11 mouse cellular contexts compared by ENCODE assay signal in genomic region chr10:94047845-94048559, GRCm38 (mm10). TPM values are rescaled to one million over a fixed set of nuclear protein-coding genes. Genes with fewer than 3 reads are reported as not detected.
DNase-seq lines count a peak whose midpoint lies in the region; ATAC-seq and TF ChIP-seq lines count a peak whose summit lies in the region.
"Had no signal": no experiment of that assay in that cellular context is flagged by ENCODE, and none has a peak within 500 bp of the region (broad histone marks: within the 10 kb centered on the region; RNA-seq: fewer than 3 reads in every experiment).

No protein-coding gene starts in this region.

- no peak for TF ChIP-seq CTCF in liver, adult 2 months (IDR thresholded peaks at IDR 0.05; ENCODE audit: low read depth, low read length)

- H3K4me1 ChIP-seq in heart, embryonic 13.5 days, result peaks cover 37% of the 10 kb centered on the region
- peaks cover 20% of the 10 kb centered on the region for H3K4me1 ChIP-seq in liver, adult 2 months (ENCODE audit: control insufficient read depth, insufficient read depth, low read length)

- 0 out of 2 replicates have a peak overlapping the region, but pooled peaks have one; percentile 44 for H3K9ac ChIP-seq in heart, embryonic 13.5 days
- H3K9ac ChIP-seq in liver, adult 2 months (ENCODE audit: low read depth, low read length), result no peak overlapping the region
- H3K9ac ChIP-seq: limb, embryonic 13.5 days had no signal

- H3K4me3 ChIP-seq in heart, embryonic 13.5 days, result no peak overlapping the region
- no peak overlapping the region for H3K4me3 ChIP-seq in liver, adult 2 months (ENCODE audit: insufficient read depth, low read depth, low read length)
- H3K4me3 ChIP-seq: limb, embryonic 13.5 days had no signal

- H3K36me3 ChIP-seq in heart, embryonic 13.5 days, result peaks cover 29% of the 10 kb centered on the region
- peaks cover 24% of the 10 kb centered on the region for H3K36me3 ChIP-seq in liver, adult 2 months (ENCODE audit: control insufficient read depth, insufficient read depth, low read length)

- 19% methylated on average over 10 of the region's 10 CpGs for WGBS in heart, embryonic 13.5 days
- WGBS in liver, adult 2 months, result 67% methylated on average over 10 of the region's 10 CpGs

- no peaks in the 10 kb centered on the region for H3K27me3 ChIP-seq in heart, embryonic 13.5 days (replicated peaks)
- H3K27me3 ChIP-seq in liver, adult 2 months (ENCODE audit: control insufficient read depth, insufficient read depth, low read length), result no peaks in the 10 kb centered on the region
- H3K27me3 ChIP-seq: limb, embryonic 13.5 days had no signal

- H3K9me3 ChIP-seq in heart, embryonic 13.5 days, result no peaks in the 10 kb centered on the region
- H3K9me3 ChIP-seq: limb, embryonic 13.5 days had no signal

- intact Hi-C loops in heart, postnatal 14 days (cut with DNase I), result loop anchor here (2.0 kb wide), 1 partner anchor 17 kb away; no protein-coding TSS in a partner anchor

- peak; percentile 61 for ATAC-seq in heart, embryonic 13.5 days (ENCODE audit: extremely low read depth, insufficient number of reproducible peaks, low FRiP score, low TSS enrichment)
- ATAC-seq in megakaryocyte-erythroid progenitor cell, adult 5-6 weeks (replicated peaks; ENCODE audit: low FRiP score, low TSS enrichment, poor library complexity, severe bottlenecking), result peak; percentile 99
- no peak for ATAC-seq in activated CD4-positive, CD25-positive, alpha-beta regulatory T cell, adult 4 months

- H3K27ac ChIP-seq in heart, embryonic 13.5 days (replicated peaks), result peak overlapping the region; percentile 78
- H3K27ac ChIP-seq in liver, adult 2 months (replicated peaks; ENCODE audit: insufficient read depth, low read depth, low read length), result peak overlapping the region; percentile 71
- H3K27ac ChIP-seq: limb, embryonic 13.5 days had no signal

- H3K4me2 ChIP-seq in heart, embryonic 13.5 days, result peak overlapping the region; percentile 36
- H3K4me2 ChIP-seq: limb, embryonic 13.5 days had no signal

- DNase-seq in heart, postnatal 14 days, result no peak
- peak; percentile 56 for DNase-seq in c-Kit-positive CD71-positive TER-119-positive erythroid progenitor cells, embryonic 14.5 days (ENCODE audit: low spot score)
- no peak for DNase-seq in liver, adult 2 months (ENCODE audit: extremely low read depth, low read depth, low spot score)
- no peak for DNase-seq in thymus, postnatal 14 days
- DNase-seq in thymus, postnatal 36 days, result no peak
- DNase-seq: gastrocnemius, postnatal 10 days; kidney, postnatal 10 days had no signal

- TF ChIP-seq POLR2A in liver, adult 2 months (IDR thresholded peaks at IDR 0.05; ENCODE audit: extremely low read depth, insufficient read depth, low read length), result no peak

- H3K79me2 ChIP-seq in liver, adult 2 months (ENCODE audit: control insufficient read depth, insufficient read depth, low read length), result peaks cover 55% of the 10 kb centered on the region; the same call in 1 of the 2 replicates

RNA-seq across cellular contexts. Expression of gene Fgd6, which starts 12.2 kb away (rescaled TPM):
- 2.1 and 2.2 TPM in 2 replicates for polyA plus RNA-seq in heart, embryonic 13.5 days (2015; fragmentation: Nextera tagmentation; extraction: Ambion mirVana)
- total RNA-seq in heart, postnatal 14 days (2021), result 1 to 10 TPM; 6.9 to 7.3 TPM
- 17.2 and 17.8 TPM in 2 replicates for total RNA-seq in liver, adult 2 months (2014; rRNA removed)
- 4.2 and 4.7 TPM in 2 replicates for polyA plus RNA-seq in liver, adult 2 months (2012; rRNA removed)
- total RNA-seq in megakaryocyte-erythroid progenitor cell, adult 5-6 weeks (2014; fragmentation: Nextera tagmentation), result 9.2 and 9.6 TPM in 2 replicates
- total RNA-seq in megakaryocyte-erythroid progenitor cell, adult 5-6 weeks (2017), result 2.9 and 3.8 TPM in 2 replicates
- 1 to 10 TPM; 1.1 to 1.2 TPM for polyA plus RNA-seq in activated CD4-positive, CD25-positive, alpha-beta regulatory T cell, adult 4 months (2017; shearing (Covaris generic))

RNA-seq across cellular contexts. Expression of gene Vezt, which starts 12.4 kb away (rescaled TPM):
- 21.2 and 23.2 TPM in 2 replicates for polyA plus RNA-seq in heart, embryonic 13.5 days (2015; fragmentation: Nextera tagmentation; extraction: Ambion mirVana)
- total RNA-seq in heart, postnatal 14 days (2021), result 10 to 100 TPM; 34.9 to 35.3 TPM
- total RNA-seq in liver, adult 2 months (2014; rRNA removed), result 9.2 and 11.7 TPM in 2 replicates
- 6.4 and 6.5 TPM in 2 replicates for polyA plus RNA-seq in liver, adult 2 months (2012; rRNA removed)
- 17.7 and 21.1 TPM in 2 replicates for total RNA-seq in megakaryocyte-erythroid progenitor cell, adult 5-6 weeks (2014; fragmentation: Nextera tagmentation)
- total RNA-seq in megakaryocyte-erythroid progenitor cell, adult 5-6 weeks (2017), result 10.6 and 15.6 TPM in 2 replicates
- polyA plus RNA-seq in activated CD4-positive, CD25-positive, alpha-beta regulatory T cell, adult 4 months (2017; shearing (Covaris generic)), result 10 to 100 TPM in 1 of 2 experiments, 1 to 10 TPM in 1; 6.1 to 15.1 TPM
